Mouse (Mus musculus) brain, embryonic 14.5 days (tissue): ENCODE measurements at regions not wholly inside any gene's neighbourhood (a gene's known extent, or its start where the extent isn't known, plus 50 kb on each side); places are given as distances from the start of the nearest gene placed in this dataset.

ENCODE experiments used
- CTCF ChIP-seq: fragments of 200-500 bp; IDR thresholded peaks from 2 replicates; pipeline ENCODE4 v1.5.1; 2012; ENCODE audit warnings: inconsistent platforms, mild to moderate bottlenecking, moderate library complexity, borderline replicate concordance; ENCODE audit not compliant: insufficient read depth, insufficient read length; ENCODE audit errors: extremely low read depth
- POLR2A ChIP-seq: fragments of 200-500 bp; IDR thresholded peaks from 2 replicates; pipeline ENCODE4 v1.6.1; 2012; ENCODE audit warnings: mild to moderate bottlenecking, inconsistent platforms, borderline replicate concordance; ENCODE audit not compliant: poor library complexity, insufficient read depth, insufficient read length, severe bottlenecking; ENCODE audit errors: extremely low read depth

GRCm38 (mm10) chr6:31330327-31330726 is 68.2 kb upstream of the Mkln1 start:
- TF ChIP-seq CTCF (no peak), POLR2A (no peak)
